ENCODE assay signal across 16 mouse cellular contexts in genomic region chr2:51090688-51091087, GRCm38 (mm10). TPM values are rescaled to one million over a fixed set of nuclear protein-coding genes. Genes with fewer than 3 reads are reported as not detected.
DNase-seq lines count a peak whose midpoint lies in the region; ATAC-seq lines count a peak whose summit lies in the region.
"Had no signal": no experiment of that assay in that cellular context is flagged by ENCODE, and none has a peak within 500 bp of the region (broad histone marks: within the 10 kb centered on the region; RNA-seq: fewer than 3 reads in every experiment).

No protein-coding gene starts in this region.

- H3K9ac ChIP-seq in hindbrain, embryonic 13.5 days: no peak overlapping the region
- H3K9ac ChIP-seq: neural tube, embryonic 12.5 days had no signal

- H3K36me3 ChIP-seq in hindbrain, embryonic 10.5 days: no peaks in the 10 kb centered on the region
- no peaks in the 10 kb centered on the region for H3K36me3 ChIP-seq in hindbrain, embryonic 13.5 days
- H3K36me3 ChIP-seq: heart, embryonic 10.5 days; neural tube, embryonic 12.5 days had no signal

- H3K27me3 ChIP-seq in hindbrain, embryonic 10.5 days (ENCODE audit: insufficient read depth, poor library complexity, severe bottlenecking): no peaks in the 10 kb centered on the region
- H3K27me3 ChIP-seq in hindbrain, embryonic 13.5 days: no peaks in the 10 kb centered on the region
- H3K27me3 ChIP-seq: megakaryocyte, embryonic 14.5 days; neural tube, embryonic 12.5 days had no signal

- H3K4me2 ChIP-seq in hindbrain, embryonic 13.5 days: no peak overlapping the region
- H3K4me2 ChIP-seq: neural tube, embryonic 12.5 days had no signal

- no peaks in the 10 kb centered on the region for H3K9me3 ChIP-seq in hindbrain, embryonic 10.5 days
- no peaks in the 10 kb centered on the region for H3K9me3 ChIP-seq in hindbrain, embryonic 13.5 days
- H3K9me3 ChIP-seq: heart, embryonic 10.5 days; neural tube, embryonic 12.5 days had no signal

- no peak for ATAC-seq in hindbrain, embryonic 13.5 days (ENCODE audit: low FRiP score)
- 0 out of 2 replicates have a peak, but pooled peaks have one; percentile 52 for ATAC-seq in megakaryocyte, adult 5-6 weeks (ENCODE audit: poor library complexity, severe bottlenecking)

- H3K27ac ChIP-seq in hindbrain, embryonic 10.5 days: peak overlapping the region; percentile 90
- H3K27ac ChIP-seq in hindbrain, embryonic 13.5 days: no peak overlapping the region
- H3K27ac ChIP-seq: heart, embryonic 10.5 days; neural tube, embryonic 12.5 days; stomach, postnatal 0 days had no signal

- no peak for DNase-seq in hindbrain, embryonic 10.5 days (ENCODE audit: low spot score)
- DNase-seq in retina, postnatal 1 day: peak; percentile 24
- no peak for DNase-seq in retina, embryonic 14.5 days (ENCODE audit: low spot score)
- DNase-seq in embryo, embryonic 9.5 days (ENCODE audit: extremely low spot score): no peak
- no peak for DNase-seq in yolk sac, embryonic 10.5 days (ENCODE audit: low spot score)
- no peak for DNase-seq in cerebellum, postnatal 36 days
- DNase-seq: cerebellum, adult 2 months; gastrocnemius, postnatal 10 days; heart, postnatal 36 days; thymus, postnatal 36 days had no signal

- H3K4me1 ChIP-seq in hindbrain, embryonic 10.5 days (replicated peaks): peaks cover 61% of the 10 kb centered on the region
- H3K4me1 ChIP-seq in hindbrain, embryonic 13.5 days (replicated peaks): peaks cover 49% of the 10 kb centered on the region
- H3K4me1 ChIP-seq: megakaryocyte, embryonic 14.5 days had no signal

- H3K4me3 ChIP-seq in hindbrain, embryonic 10.5 days: no peak overlapping the region
- no peak overlapping the region for H3K4me3 ChIP-seq in hindbrain, embryonic 13.5 days
- H3K4me3 ChIP-seq: heart, embryonic 10.5 days; megakaryocyte, embryonic 14.5 days; neural tube, embryonic 12.5 days had no signal

- WGBS in hindbrain, embryonic 10.5 days: 64% methylated on average over 7 of the region's 7 CpGs
- 52% methylated on average over 7 of the region's 7 CpGs for WGBS in hindbrain, embryonic 13.5 days

RNA-seq across cellular contexts. Expression of gene Rnd3, which starts 58.2 kb away (rescaled TPM):
- polyA plus RNA-seq in hindbrain, embryonic 10.5 days (2016; fragmentation: Nextera tagmentation; extraction: Ambion mirVana): 154 and 217 TPM in 2 replicates
- polyA plus RNA-seq in hindbrain, embryonic 13.5 days (2015; fragmentation: Nextera tagmentation; extraction: Ambion mirVana): 244 and 250 TPM in 2 replicates
- total RNA-seq in megakaryocyte, adult 5-6 weeks (2015): 60.3 and 62.9 TPM in 2 replicates
- 124 and 129 TPM in 2 replicates for total RNA-seq in megakaryocyte, adult 5-6 weeks (2017)
